Mouse (Mus musculus): ENCODE measurements around the gene Pcgf2. TPM values are rescaled to one million over a fixed set of nuclear protein-coding genes. Genes with fewer than 3 reads are reported as not detected.

Gene Pcgf2
- polyA plus RNA-seq, 1 experiment from 2014 or later: 10.5 TPM

DNA sequence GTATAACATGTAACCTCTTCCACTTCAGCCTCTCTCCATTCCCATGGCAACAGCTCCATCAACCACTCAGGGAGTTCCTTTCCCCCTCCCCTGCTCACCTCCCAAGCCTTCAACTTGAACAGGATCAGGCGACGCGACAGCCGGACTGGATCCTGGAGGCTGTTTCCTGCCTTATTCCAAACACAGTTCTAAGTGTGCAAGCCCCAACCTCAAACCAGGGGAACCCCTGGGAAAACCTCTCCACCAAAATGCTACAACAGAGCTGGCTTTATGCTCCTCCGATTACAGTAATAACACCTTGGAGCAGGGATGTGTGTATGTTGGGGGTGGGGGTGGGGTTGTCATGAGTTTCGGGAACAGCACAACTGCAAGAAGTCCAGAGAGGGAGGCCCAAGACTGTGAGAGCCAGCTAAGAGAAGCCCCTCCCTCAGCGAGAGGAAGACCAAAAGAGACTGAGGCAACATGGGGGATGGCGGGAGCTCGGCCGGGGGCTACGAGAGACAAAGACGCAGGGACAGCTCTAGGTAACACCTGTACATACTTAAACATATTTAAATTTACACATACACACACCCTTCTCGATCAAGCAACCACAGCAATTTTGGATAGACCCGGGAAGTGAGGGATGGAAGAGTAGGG lies 2.3 kb downstream of the Pcgf2 start:
- TF ChIP-seq CTCF (IDR thresholded peaks at IDR 0.05) (no peak), EP300 (IDR thresholded peaks at IDR 0.05) (no peak)
- no peak for ATAC-seq
- Histone ChIP-seq H3K27me3 (replicated peaks; ENCODE audit: insufficient read depth, low read length) (no peaks in the 10 kb centered on the region), H3K9me3 (ENCODE audit: low read length) (no peaks in the 10 kb centered on the region), H3K27ac (ENCODE audit: low read length) (peak overlapping the region; percentile 93), H3K9ac (replicated peaks; ENCODE audit: low read depth) (peak overlapping the region; percentile 77), H3K4me1 (ENCODE audit: insufficient read depth, low read depth, low read length) (peaks cover 30% of the 10 kb centered on the region), H3K4me3 (ENCODE audit: low read depth, low read length) (peak overlapping the region; percentile 86), H3K36me3 (ENCODE audit: insufficient read depth, low read length) (no peaks in the 10 kb centered on the region), H3K4me2 (replicated peaks; ENCODE audit: low read depth, low read length) (peak overlapping the region; percentile 91)
- no peak for DNase-seq (ENCODE audit: low spot score)
- 3% methylated on average over 14 of the region's 14 CpGs for WGBS

DNA sequence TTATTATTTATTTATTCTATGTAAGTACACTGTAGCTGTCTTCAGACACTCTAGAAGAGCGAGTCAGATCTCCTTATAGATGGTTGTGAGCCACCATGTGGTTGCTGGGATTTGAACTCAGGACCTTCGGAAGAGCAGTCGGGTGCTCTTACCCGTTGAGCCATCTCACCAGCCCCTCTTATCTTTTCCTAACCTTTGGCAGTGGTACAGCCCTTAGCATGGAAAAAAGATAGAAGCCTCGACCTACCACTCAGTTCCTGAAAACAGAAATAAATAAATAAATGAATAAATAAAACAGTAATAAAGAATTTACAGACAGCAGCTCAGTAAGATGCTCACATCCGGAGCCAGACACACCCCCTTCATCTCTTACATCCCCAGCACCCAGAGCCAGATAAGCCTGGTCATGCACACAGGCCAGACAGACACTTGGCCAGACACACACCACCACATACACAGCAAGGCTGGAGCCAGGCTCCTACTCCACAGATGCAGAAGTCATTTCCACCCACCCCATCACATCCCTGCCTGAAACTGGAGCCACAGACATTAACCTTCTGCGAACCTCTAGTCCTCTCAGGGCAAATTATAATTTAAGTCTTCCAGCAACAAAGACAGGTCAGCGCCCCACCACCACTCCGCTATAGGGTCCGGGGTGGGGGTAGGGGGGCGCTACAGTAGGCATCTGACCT lies 3.0 kb downstream of the Pcgf2 start:
- peaks cover 30% of the 10 kb centered on the region for H3K4me1 ChIP-seq (ENCODE audit: insufficient read depth, low read depth, low read length)
- H3K9ac ChIP-seq (replicated peaks; ENCODE audit: low read depth): no peak overlapping the region

DNA sequence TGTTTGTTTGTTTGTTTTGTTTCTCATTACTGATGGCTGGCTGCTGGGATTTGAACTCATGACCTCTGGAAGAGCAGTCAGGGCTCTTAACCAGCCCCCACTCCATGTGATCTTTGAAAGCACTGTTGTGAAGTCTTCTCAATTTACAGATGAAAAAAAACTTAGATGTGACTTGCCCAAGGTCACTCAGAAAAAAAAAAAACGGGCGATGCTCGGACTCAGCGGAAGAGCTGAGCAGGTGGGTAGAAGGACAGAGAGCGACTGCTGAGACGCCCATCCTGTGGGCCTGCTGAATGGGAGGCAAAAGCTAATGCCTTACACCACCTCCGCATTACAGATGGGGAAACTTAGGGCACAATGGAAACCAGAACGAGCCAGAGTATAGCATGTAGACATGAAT lies 3.6 kb downstream of the Pcgf2 start:
- Histone ChIP-seq H3K4me3 (ENCODE audit: low read depth, low read length) (no peak overlapping the region), H3K9me3 (ENCODE audit: low read length) (no peaks in the 10 kb centered on the region), H3K4me1 (ENCODE audit: insufficient read depth, low read depth, low read length) (peaks cover 30% of the 10 kb centered on the region), H3K27ac (ENCODE audit: low read length) (0 out of 2 replicates have a peak overlapping the region, but pooled peaks have one; percentile 38), H3K4me2 (replicated peaks; ENCODE audit: low read depth, low read length) (no peak overlapping the region), H3K27me3 (replicated peaks; ENCODE audit: insufficient read depth, low read length) (no peaks in the 10 kb centered on the region), H3K9ac (replicated peaks; ENCODE audit: low read depth) (no peak overlapping the region), H3K36me3 (ENCODE audit: insufficient read depth, low read length) (no peaks in the 10 kb centered on the region; the same call in 1 of the 2 replicates)
- 66% methylated on average over 8 of the region's 8 CpGs for WGBS
- DNase-seq (ENCODE audit: low spot score): no peak
- no peak for ATAC-seq
- TF ChIP-seq CTCF (IDR thresholded peaks at IDR 0.05) (no peak), EP300 (IDR thresholded peaks at IDR 0.05) (no peak)

More for the DNA sequence above, 3.0 kb downstream of the Pcgf2 start:
- DNase-seq (ENCODE audit: low spot score): no peak
- H3K36me3 ChIP-seq (ENCODE audit: insufficient read depth, low read length): no peaks in the 10 kb centered on the region
- no peak overlapping the region for H3K27ac ChIP-seq (ENCODE audit: low read length)
- no peak for ATAC-seq
- peak overlapping the region; percentile 86 for H3K4me3 ChIP-seq (ENCODE audit: low read depth, low read length)
- H3K9me3 ChIP-seq (ENCODE audit: low read length): no peaks in the 10 kb centered on the region
- WGBS: 31% methylated on average over 11 of the region's 11 CpGs
- H3K4me2 ChIP-seq (replicated peaks; ENCODE audit: low read depth, low read length): peak overlapping the region; percentile 91
- H3K27me3 ChIP-seq (replicated peaks; ENCODE audit: insufficient read depth, low read length): no peaks in the 10 kb centered on the region
- TF ChIP-seq CTCF (IDR thresholded peaks at IDR 0.05): no peak
- no peak for TF ChIP-seq EP300 (IDR thresholded peaks at IDR 0.05)

DNA sequence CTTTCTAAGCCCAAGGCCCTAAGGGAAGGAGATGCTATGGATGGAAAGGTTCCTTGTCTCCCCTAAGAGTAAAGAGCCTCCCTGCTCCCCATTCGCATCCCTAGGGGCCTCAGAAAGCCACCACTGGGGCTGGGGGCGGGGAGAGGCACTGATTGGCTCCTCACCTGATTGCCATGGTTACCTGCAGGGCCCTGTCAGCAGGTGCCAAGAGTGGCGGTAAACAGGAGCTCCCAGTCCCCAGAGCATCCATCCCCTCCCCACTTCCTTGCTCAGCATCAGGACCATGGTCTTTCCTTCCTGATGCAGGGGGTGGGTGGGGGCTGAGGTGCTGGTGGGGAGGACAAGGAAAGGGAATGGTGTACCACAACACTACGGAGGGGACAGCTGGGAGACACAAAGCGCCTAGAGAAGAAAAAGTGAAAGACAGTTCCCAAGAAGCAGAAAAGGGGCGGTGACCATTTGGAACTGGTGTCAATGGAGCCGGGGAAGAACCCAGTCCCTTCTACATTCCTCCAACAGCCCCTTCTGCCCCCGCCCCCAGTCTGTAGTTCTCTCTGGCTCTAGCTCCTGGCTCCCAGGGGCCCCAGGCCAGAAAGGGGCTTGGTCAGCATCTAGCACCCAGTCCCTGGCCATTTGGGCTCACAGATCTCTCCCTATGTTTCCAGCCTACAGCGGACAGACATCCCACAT lies 4.4 kb downstream of the Pcgf2 start:
- ATAC-seq: no peak
- H3K27me3 ChIP-seq (replicated peaks; ENCODE audit: insufficient read depth, low read length): no peaks in the 10 kb centered on the region
- DNase-seq (ENCODE audit: low spot score): no peak
- no peaks in the 10 kb centered on the region for H3K9me3 ChIP-seq (ENCODE audit: low read length)
- 0 out of 2 replicates have a peak overlapping the region, but pooled peaks have one; percentile 3 for H3K4me2 ChIP-seq (replicated peaks; ENCODE audit: low read depth, low read length)
- H3K27ac ChIP-seq (ENCODE audit: low read length): 0 out of 2 replicates have a peak overlapping the region, but pooled peaks have one; percentile 38
- peaks cover 23% of the 10 kb centered on the region for H3K4me1 ChIP-seq (ENCODE audit: insufficient read depth, low read depth, low read length)
- H3K9ac ChIP-seq (replicated peaks; ENCODE audit: low read depth): no peak overlapping the region
- TF ChIP-seq CTCF (IDR thresholded peaks at IDR 0.05): no peak
- TF ChIP-seq EP300 (IDR thresholded peaks at IDR 0.05): no peak
- H3K4me3 ChIP-seq (ENCODE audit: low read depth, low read length): no peak overlapping the region
- H3K36me3 ChIP-seq (ENCODE audit: insufficient read depth, low read length): peaks cover under 1% of the 10 kb centered on the region; the same call in 1 of the 2 replicates
- 47% methylated on average over 9 of the region's 9 CpGs for WGBS

DNA sequence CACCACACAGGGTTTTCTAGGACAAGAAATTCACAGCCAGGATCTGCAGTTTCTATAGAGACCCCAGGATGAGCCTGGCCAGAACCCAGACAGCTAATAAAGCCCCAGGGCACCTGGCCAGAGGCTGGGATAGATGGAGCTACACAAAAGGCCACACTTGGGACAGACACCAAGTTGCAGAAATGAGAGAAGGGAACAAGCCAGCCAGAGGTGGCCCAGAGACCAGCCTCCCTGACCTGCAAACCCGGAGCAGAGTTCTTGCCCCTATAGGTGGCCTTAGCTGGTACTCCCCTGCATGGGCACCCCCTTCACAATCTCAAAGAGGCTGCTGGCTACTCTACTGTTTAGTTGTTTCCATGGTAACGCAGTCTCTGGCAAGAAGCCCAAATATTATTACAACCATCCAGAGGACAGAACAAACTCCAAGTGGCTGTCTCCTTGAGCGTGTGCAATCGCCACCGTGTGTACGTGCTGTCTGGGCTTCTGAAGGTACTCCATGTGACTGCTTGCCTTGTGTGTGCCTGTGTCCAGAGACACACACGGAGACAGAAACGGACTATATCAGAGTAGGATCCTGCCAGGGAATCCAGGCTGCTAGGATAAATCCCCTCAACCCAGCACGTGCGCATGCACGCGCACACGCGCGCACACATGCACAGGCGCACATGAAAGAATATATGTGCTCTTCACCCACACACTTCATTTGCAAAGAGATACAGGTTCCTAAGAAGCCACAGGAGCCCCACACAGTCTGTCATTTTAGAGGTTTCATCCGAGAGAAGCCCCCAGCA lies 5.2 kb downstream of the Pcgf2 start:
- DNase-seq (ENCODE audit: low spot score): peak; percentile 86
- H3K27ac ChIP-seq (ENCODE audit: low read length): 0 out of 2 replicates have a peak overlapping the region, but pooled peaks have one; percentile 32
- WGBS: 44% methylated on average over 17 of the region's 17 CpGs

More for the DNA sequence above, 5.2 kb downstream of the Pcgf2 start:
- H3K4me3 ChIP-seq (ENCODE audit: low read depth, low read length): no peak overlapping the region
- peaks cover 8% of the 10 kb centered on the region; the same call in 1 of the 2 replicates for H3K36me3 ChIP-seq (ENCODE audit: insufficient read depth, low read length)
- peak overlapping the region; percentile 3; the same call in 1 of the 2 replicates for H3K4me2 ChIP-seq (replicated peaks; ENCODE audit: low read depth, low read length)
- no peaks in the 10 kb centered on the region for H3K9me3 ChIP-seq (ENCODE audit: low read length)
- no peak overlapping the region for H3K9ac ChIP-seq (replicated peaks; ENCODE audit: low read depth)
- ATAC-seq: peak; percentile 52
- H3K27me3 ChIP-seq (replicated peaks; ENCODE audit: insufficient read depth, low read length): no peaks in the 10 kb centered on the region
- H3K4me1 ChIP-seq (ENCODE audit: insufficient read depth, low read depth, low read length): peaks cover 23% of the 10 kb centered on the region; the same call in 1 of the 2 replicates
- TF ChIP-seq EP300 (IDR thresholded peaks at IDR 0.05) (peak; percentile 28; the same call in 1 of the 2 replicates), CTCF (IDR thresholded peaks at IDR 0.05) (no peak; the same call in 1 of the 2 replicates)
